Mouse (Mus musculus): ENCODE measurements around the gene Yif1a.

Yif1a gene

DNA sequence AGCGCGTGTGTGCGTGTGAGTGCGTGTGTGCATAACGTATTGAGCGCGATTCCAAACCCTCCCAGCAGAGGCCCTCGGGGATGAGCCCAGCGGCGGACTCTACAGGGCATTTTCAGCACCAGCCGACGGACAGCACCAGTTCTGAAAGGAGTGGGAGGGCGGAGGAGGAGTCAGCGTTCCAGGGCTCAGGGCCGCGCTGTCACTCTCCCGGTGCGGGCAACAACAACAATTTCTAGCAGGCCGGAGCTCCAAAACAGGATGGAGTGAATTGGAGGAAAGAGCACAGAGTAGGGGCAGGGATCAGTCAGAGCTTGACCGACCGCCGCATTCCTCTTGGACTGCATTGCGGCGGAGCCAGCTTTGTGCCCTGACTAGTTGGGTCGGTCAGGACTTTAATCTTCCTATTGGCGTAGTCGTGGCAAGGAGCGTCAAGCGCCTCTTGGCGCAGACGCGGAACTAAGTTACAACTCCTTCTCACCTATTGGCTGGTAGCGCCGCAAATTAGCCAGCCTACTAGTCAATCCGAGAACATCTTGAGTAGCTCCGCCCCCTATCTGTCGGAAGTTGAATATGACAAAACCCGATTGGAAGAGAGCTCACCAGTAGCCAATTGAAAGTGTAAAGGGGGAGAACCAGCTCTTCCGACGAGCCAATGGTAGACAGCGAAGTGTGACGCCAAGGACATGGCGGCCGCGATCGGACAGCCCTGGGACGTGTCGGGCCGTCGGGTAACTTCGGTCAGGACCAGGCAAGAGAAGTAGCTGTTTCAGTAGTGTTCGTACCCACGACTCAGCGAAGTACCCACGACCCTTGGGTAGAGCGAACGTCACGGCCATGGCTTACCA lies at the start of gene Yif1a:
Yif1a (plus strand) TSS at position 655 of the 845 bp plus-strand sequence.
- peak; percentile 97 for DNase-seq (ENCODE audit: extremely low spot score, low read depth, low spot score)

DNA sequence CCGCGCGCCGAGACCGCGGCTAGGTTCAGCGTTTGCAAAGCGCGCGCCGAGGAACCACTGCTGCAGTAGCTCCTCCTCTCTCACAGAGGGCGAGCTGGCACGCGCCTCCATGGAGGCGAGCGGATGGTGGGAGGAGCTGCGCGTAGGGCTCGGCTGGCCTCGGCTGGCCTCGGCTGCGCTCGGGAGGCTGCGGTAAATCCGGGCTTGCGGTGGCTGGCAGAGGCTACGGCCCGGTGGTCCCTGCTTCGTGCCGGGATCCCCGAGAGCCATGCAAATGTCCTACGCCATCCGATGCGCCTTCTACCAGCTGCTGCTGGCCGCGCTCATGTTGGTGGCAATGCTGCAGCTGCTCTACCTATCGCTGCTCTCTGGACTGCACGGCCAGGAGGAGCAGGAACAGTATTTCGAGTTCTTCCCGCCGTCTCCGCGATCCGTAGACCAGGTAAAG lies 49.6 kb upstream of the Yif1a start, which contains the start of the genes B4gat1 and AC124502.3:
B4gat1 (plus strand) TSS at position 118 of the 448 bp plus-strand sequence.
AC124502.3 (plus strand) TSS at position 183 of the 448 bp plus-strand sequence.
- no peak for DNase-seq (ENCODE audit: extremely low spot score, low read depth, low spot score)

DNA sequence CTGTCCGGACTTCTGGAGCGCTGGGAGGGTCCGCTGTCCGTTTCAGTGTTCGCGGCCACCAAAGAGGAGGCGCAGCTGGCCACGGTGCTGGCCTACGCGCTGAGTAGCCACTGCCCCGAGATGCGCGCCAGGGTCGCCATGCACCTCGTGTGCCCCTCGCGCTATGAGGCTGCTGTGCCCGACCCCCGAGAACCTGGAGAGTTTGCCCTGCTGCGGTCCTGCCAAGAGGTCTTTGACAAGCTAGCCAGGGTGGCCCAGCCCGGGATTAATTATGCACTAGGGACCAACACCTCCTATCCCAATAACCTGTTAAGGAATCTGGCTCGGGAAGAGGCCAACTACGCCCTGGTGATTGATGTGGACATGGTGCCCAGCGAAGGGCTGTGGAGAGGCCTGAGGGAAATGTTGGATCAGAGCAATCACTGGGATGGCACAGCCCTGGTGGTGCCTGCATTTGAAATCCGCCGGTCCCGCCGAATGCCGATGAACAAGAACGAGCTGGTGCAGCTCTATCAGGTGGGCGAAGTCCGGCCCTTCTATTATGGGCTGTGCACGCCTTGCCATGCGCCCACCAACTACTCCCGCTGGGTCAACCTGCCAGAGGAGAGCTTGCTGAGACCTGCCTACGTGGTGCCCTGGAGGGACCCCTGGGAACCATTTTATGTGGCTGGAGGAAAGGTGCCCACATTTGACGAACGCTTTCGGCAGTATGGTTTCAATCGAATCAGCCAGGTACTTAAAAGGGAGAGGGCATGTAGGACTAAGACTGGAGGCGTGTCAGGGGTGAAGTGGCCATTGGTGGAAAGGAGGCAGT lies 48.8 kb upstream of the Yif1a start:
- no peak for DNase-seq (ENCODE audit: extremely low spot score, low read depth, low spot score)

DNA sequence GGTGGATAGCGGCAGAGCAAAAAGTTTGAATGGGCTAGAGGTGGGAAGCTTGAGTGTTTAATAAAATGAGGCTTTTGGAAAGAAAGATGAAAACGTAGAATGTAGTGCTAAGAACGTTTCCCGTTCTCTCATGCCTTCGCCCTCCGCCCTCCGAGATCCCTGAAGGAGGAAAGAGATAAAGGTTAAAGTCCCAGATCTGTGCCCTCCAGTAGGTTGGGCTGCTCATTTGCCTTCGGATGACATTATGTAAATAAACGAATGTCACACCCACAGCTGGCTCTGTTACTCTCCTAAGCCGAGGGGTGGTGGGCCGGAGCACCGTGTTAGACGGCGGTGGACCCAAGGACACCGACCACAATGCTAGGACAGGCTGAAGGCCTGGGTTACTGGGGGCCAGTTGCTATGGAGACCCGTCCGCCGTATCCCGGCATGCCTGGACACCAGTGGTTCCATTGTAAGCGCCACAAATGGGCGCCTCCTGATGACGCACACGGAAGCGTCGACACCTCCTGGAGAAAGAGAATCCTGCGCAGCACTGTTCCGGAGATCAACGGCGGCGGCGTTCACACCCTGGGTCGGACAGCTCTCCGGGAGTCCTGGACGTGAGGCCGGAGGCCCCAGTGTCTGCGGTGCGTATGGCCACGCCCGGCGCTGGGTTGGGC lies 47.3 kb upstream of the Yif1a start, which contains the start of gene Brms1:
Brms1 (plus strand) TSS at position 493 of the 662 bp plus-strand sequence.
- no peak for DNase-seq (ENCODE audit: extremely low spot score, low read depth, low spot score)

DNA sequence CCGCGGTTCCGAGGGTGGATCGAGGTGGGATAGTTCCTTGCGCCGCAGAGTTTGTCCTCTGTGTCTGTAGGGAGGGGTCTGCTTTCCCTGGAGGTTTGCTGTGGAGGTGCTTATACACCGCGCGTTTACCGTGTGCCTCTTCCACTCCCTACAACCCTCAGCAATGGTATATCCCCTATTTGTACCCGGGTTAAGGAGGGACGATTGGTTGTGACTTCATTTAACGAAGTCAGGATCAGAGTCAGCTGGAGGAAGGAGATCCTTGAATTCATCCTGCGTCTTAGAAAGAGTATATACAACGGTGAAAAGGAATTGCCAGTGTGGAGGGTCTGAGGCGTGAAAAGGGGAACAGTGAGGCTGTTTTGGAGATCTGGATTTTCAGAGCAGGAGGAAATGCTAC lies 46.8 kb upstream of the Yif1a start:
- DNase-seq (ENCODE audit: extremely low spot score, low read depth, low spot score) = no peak

DNA sequence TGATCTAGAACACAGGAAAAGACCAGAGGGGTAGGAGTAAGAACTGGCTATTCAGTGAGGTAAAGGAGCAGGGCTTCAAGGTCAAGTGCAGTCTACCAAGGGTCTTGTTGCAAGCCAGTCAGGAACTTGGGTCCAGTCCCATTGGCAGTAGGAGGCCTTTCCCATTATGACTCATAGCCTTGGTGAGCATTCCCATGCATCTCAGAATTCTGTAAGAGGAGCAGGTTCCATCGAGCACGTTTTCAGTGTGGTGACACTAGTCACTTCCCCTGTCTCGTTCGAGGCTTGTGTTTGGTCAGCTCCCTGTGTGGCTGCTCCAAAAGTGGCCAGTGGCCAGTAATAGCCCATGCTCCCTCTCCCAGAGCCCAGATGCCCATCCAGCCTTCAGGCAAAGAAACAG lies 42.8 kb upstream of the Yif1a start:
- DNase-seq (ENCODE audit: extremely low spot score, low read depth, low spot score) = no peak

DNA sequence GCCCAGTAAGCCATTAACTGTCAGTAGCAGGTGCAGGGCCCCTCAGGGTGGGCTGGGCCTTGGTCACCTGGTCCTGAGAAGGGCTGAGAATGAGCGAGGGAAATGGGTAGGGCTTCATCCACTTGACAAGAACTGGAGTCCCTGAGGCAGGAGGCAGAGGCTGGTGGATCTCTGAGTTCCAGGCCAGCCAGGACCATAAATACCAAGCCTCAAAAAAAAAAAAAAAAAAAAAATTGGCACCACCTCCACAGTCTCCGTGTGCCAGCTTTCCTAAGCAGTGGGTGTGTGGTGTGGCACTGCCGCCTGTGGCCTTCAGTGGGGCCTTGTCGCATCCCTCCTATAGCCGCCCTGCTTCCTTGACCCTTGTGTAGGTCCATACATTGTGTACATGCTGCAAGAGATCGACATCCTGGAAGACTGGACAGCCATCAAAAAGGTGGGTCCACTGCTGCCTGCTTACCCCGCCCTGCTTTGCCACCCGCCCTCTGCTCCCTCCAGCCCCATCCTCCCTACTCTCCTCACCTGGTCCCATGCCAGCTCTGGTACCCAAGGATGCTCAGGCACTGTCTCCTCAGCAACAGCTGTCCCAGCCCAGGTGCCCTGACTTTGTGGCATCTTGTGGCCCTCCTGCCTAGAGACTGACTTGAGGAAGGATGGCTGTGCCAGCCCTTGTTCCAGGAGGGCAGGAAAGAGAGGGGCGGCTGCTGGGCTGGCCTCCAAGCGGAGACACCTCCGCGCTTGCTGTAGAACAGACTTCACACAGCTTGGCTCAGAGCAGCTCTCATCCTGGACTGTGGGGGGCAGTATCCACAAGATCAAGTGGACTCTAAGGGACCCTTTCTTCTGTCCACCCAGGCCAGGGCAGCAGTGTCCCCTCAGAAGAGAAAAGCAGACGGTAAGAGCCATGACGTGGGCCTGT lies 39.9 kb upstream of the Yif1a start:
- DNase-seq (ENCODE audit: extremely low spot score, low read depth, low spot score) = no peak

DNA sequence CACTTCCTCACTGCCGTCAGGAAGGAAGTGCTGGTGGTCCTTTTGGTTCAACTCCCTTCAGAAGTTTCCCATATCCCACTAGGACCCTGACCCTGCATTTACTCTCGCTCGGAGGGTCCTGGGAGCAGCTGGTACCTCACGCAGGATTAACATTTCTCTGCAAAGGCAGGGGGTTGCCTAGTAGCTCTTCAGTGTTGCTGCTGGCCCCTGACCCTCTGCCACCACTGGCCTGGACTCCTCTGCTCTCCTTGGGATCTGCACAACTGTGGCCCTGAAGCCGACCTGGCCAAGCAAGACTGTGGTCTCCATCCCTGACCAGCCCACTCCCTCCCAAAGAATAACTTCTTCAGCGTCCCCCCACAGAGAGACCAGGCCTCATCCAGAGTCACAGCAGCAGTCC lies 39.0 kb upstream of the Yif1a start:
- DNase-seq (ENCODE audit: extremely low spot score, low read depth, low spot score) = no peak

DNA sequence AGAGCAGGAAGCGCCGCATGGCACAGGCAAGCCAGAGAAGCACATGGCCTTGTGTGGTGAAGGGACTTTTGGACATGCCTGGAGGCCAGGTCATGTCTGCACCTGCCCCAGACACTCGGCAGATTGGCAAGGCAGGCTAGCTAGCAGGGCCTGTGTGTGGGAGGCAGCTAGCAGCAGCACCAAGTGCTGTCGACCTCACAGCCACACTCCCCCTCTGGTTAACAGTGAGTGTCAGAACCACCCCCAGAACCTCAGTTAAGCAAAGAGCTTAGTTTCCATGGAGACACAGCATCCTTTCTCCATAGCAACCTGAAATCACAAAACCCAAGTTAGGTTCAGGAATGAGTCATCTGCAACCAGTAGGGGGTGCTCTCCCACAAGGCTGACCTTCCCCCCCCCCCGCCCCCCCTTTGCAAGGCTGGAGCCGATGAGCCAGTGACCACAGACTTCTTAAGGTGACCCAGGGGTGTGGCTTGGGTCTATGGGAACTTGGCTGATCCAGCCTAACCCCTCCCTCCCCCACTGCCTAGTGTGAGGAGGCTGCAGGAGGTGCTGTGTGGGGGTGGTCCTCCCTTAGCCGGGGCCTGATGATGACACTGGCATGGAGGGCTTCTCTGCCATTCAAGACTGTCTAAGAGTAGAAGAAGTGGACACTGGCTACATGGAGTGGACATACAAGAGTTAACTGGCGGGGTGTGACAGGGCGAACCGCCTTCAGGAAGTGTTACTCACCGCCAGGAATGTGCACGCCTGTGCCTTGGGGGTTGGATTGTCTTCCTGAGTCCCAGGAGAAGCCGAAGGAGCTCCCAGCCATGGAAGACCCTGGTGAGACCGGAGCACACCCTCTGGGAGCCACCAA lies 38.1 kb upstream of the Yif1a start, which contains the start of gene Rin1:
Rin1 (plus strand) TSS at position 435 of the 859 bp plus-strand sequence.
- DNase-seq (ENCODE audit: extremely low spot score, low read depth, low spot score) = no peak

DNA sequence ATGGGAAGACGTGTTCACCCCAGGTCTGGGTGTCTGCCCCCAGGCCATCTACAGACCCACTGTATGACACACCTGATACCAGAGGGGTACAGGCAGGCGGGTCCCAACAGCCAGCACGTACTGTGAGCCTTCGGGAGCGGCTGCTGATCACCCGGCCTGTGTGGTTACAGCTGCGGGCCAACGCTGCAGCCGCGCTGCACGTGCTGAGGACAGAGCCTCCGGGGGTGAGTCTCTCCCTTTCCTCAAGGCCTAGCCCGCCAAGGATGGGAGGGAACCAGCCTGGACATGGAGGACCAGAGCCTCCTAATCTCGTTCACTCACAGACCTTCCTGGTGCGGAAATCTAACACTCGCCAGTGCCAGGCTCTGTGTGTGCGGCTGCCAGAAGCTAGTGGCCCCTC lies 37.3 kb upstream of the Yif1a start:
- DNase-seq (ENCODE audit: extremely low spot score, low read depth, low spot score) = no peak

DNA sequence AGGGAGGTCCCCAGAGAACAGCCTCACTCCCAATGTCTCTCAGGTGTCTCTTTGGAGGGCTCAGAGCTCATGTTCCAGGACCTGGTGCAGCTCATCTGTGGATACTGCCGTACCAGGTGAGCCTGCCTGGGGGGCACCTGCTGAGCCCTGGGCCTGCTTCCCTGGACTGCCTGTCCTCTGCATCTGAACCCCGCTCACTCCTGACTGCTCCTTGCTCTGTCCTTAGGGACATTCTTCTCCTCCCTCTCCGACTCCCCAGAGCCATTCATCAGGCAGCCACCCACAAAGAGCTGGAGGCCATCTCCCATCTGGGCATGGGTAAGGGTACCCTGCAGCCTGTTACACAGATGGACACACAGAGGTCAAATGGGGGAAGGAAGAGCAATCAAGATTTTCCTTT lies 36.8 kb upstream of the Yif1a start:
- no peak for DNase-seq (ENCODE audit: extremely low spot score, low read depth, low spot score)

DNA sequence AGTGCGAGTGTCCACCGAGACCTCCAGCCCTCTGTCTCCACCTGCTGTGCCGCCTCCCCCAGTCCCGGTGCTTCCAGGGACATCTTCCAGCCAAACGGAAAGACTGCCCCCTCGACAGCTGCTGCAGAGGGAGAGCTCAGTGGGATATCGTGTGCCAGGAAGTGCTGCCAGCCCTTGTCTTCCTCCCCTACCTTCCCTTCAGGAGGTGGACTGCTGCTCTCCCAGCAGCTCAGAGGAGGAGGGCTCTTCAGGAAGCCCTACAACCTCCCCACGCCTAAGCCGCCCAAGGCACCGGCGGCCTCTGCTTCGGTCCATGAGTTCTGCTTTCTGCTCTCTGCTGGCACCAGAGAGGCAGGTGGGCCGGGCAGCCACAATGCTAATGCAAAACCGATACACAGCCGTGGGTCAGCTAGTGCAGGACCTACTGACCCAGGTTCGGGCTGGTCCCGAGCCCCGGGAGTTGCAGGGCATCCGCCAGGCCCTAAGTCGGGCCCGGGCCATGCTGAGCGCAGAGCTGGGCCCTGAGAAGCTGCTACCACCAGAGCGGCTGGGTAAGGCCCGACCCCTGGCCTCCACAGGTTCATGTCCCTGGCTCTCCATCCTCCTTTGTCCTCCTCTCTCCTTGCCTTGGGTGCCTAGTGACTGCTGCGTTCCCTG lies 36.0 kb upstream of the Yif1a start:
- no peak for DNase-seq (ENCODE audit: extremely low spot score, low read depth, low spot score)

DNA sequence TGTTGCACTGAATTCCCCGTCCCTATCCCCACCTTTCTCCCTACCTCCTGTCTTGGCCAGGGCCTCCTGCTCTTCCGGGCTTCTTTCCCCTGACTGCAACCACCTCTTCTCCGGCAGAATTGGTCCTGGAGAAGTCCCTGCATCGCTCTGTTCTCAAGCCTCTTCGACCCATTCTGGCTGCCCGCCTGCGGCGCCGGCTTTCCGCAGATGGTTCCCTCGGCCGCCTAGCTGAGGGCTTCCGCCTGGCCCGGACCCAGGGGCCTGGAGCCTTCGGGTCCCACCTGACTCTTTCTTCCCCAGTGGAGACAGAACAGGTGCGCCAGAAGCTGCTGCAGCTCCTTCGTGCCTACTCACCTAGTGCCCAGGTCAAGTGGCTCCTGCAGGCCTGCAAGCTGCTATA lies 35.5 kb upstream of the Yif1a start:
- DNase-seq (ENCODE audit: extremely low spot score, low read depth, low spot score) = no peak

DNA sequence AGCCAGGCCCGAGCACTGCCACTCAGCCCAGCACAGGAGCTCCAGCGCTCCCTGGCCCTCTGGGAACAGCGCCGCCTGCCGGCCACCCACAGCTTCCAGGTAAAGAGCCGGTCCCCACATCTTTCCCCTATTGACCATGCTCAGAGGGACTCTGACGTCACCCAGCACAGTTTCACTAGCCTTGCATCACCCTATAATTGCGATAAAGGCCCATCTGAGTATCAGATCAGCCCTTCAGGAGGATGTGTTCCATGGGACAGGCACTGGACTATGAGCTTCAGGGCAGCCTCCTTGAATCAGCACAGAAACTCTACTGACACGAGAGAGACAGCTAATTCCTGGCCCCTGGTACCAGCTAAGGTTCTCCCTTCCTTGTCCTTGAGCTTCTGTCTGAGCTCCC lies 34.4 kb upstream of the Yif1a start:
- no peak for DNase-seq (ENCODE audit: extremely low spot score, low read depth, low spot score)

DNA sequence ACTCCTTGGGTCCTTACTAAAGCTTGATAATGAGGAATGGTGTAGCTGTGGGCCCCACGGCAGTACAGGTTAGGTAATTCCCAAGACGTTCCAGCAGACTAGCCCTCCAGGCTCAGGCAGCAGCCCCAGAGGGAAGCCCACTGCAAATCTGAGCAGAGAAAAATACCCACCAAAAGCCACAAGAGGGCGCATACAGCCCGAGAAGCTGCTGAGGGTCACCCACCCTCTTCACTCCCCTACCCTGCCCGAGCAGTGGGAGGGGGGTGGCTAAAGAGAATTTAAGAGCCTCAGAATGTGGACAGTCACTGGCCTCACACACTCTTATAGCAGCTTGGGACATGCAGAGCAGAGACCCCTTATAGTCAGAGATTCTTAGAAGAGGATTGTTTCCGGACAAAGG lies 32.1 kb upstream of the Yif1a start:
- no peak for DNase-seq (ENCODE audit: extremely low spot score, low read depth, low spot score)

DNA sequence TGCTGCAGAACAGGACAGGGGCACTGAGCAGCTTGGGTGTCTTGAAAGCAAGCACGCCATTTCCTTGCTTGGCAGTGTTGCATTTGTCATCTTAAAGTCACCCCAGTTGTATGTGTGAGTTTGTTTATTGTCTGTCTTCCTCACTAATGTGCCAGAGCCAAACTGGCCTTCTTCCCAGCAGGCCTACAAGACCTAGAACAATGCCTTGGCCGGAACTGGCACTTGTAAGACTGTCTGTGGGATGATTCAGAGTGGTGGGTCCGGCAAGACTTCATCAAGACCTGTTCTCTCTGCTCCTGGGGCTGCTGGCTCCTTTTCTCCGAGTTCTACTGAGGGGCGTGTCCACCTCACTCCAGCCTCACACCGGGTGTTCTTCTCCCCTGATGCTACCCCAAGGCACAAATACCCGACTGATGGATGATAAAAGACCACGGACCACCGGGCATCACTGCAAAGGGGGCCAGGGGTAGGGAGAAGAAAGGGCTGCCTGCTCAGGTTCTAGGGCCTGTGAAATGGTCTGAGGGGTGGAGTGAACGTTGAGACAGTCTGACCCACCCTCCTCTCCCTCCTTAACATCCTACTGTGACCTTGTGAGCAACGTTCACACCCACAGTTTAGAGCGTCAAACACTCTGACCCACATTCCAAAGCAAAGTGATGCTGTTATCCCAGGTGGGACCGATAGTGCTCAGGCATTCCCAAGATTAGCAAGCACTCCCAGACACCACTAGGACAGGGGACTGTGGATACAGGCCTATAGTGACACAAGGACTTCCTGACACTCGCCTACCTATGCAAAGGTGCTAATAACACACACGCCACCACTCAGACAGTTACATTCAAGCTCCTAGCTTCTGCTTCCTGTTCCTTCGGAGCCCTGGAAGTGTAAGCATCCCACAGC lies 30.2 kb upstream of the Yif1a start:
- DNase-seq (ENCODE audit: extremely low spot score, low read depth, low spot score) = no peak
